Mouse (Mus musculus): ENCODE data around the gene St5.

Gene St5

DNA sequence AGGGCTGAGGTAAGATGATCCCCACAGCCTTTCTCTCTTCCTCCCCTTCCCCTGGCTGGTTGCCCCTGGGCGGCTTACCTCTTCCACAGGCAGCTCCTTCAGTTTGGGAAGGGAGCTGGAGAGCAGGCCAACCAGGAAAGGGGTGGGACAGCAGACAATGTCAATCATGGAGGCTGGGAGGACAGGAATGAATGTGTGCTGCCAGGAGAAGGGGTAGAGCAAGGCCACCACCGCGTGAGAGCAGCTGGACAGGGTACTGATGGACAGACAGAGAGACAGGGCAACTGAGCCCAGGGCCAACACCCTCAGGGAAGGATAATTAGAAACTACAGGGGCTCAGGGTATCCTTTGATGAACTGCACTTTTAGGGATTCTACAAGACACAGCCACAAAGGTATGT, 175.9 kb downstream of the St5 start:
- no peak for DNase-seq (ENCODE audit: low spot score)

DNA sequence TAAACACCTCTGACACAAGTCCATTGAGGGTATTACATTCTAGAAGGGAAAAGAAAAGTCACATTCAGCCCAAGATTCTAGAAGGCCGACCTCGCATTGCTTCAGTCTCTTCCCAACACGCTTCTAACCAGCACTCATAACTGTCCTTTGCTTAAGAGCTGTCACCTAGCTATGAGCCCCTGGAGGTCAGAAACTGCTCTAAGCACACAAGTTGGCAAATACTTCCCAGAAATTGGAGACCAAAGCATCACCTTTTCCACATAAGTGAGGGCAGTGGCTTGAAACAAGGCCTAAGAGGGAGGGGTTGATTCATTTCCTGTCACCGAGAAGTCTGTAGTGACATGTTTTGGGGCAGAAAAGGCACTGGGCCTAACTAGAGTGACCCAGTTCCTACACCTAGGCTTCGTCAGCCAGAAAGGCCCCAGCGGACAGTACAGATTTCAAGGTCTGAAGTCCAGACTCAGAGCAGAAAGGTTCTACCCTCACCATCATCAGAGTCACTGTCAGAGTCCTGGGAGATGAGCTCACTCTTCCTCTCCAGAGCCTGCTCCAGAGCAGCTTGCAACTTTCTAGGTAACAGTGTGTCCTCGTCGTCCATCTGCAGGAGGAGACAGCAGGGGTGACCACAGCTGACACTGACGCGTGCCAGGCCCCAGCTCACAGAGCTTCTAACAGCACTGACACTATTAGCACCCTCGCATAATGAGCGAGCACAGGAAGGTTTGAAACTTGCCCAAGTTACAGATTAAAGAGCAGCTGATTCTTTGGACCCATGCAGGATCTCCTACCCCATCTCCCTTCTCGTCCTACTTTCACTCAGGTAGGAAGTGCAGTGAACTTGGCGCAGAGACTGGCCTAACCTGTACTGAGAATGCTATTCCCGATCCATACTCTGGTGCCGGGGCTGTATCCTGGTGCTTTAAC, 177.4 kb downstream of the St5 start:
- DNase-seq (ENCODE audit: low spot score): no peak

- DNase-seq (ENCODE audit: low spot score): no peak
Observed at GRCm38 (mm10) chr7:109524763-109525162, 178.6 kb downstream of the St5 start.

DNA sequence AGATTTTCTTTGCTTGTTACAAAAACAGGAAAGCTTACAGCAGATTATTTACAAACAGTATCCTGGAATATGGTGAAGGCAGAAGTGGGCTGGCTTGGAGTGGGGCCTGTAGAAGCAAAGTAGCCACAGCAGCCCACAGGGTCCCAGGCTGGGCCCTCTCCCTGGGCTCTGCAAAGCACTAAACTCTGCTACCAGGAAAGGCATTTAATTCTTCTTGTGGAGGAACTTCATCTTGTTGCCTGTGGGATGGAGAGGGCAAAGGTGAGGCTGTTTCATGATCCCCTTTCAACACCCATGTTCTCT, 179.0 kb downstream of the St5 start:
- no peak for DNase-seq (ENCODE audit: low spot score)

GRCm38 (mm10) chr7:109523741-109524441, 179.5 kb downstream of the St5 start:
- DNase-seq (ENCODE audit: low spot score): peak; percentile 53

- DNase-seq (ENCODE audit: low spot score): no peak
Observed at GRCm38 (mm10) chr7:109523304-109523703, 180.1 kb downstream of the St5 start.

GRCm38 (mm10) chr7:109522084-109522483, 181.3 kb downstream of the St5 start:
- DNase-seq (ENCODE audit: low spot score): no peak

DNA sequence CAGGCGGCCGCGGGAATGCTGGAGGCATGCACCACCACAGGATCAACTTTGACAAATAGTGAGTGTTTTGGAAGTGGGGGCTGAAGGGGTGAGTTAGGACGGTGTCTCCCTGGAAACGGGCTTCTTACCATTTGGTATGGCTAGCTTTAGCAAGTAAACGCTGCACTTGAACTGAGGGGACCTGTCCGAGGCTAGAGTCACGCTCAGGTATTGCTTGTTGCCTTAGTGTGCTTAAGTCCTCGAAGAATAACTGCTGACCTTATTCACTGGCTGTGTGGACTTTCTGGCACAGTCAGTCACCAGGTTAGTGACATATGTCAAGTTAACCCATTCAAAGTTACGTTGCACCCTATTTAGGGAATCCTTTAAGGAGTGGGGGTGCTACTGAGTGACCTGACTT, 183.5 kb downstream of the St5 start:
- no peak for DNase-seq (ENCODE audit: low spot score)

GRCm38 (mm10) chr7:109518838-109519696, 184.3 kb downstream of the St5 start, which contains the start of gene Rpl27a:
TSS of gene Rpl27a (plus strand) at chr7:109519147.
- peak; percentile 97 for DNase-seq (ENCODE audit: low spot score)

- peak; percentile 38 for DNase-seq (ENCODE audit: low spot score)
Observed at GRCm38 (mm10) chr7:109518036-109518681, 185.2 kb downstream of the St5 start.

- no peak for DNase-seq (ENCODE audit: low spot score)
Observed at GRCm38 (mm10) chr7:109516500-109516899, 186.9 kb downstream of the St5 start.

GRCm38 (mm10) chr7:109511838-109512237, 191.6 kb downstream of the St5 start:
- DNase-seq (ENCODE audit: low spot score): no peak

DNA sequence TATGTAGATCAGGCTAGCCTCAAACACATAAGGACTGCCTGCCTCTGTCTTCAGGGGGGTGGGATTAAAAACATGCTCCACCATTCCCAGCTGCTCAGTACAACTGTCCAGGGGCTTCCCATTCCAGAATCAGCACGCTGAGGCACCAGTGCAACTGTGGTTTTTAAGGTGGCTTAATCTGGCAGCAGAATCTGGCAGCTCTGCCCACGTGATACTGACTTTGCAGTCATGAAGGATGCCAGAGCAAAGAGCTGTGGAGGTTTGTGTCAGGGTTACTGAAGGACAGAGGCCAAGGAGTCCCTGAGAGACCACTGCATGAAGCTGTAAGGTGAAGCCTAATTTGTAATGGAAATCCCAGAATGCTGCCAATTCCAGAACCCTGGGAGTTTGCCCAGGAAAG, 192.6 kb downstream of the St5 start:
- DNase-seq (ENCODE audit: low spot score): no peak

DNA sequence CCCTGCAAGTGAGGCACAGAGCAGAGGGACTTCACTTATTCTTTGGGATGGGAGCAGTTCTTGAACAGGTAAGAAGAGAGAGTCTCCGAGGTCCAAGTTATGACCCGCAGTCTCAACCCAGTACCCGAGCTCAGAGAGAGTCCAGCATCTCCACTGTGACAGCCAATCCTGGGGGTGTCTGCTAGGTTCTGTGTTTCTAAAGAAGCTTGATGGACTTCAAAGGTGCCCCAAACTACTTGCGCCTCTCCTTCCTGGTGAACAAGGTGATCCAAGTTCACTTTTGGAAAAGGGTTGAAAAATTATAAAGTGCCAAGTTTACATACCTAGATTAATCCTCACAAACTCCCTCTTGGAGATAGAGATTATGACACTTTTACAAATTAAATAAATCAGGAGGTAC, 195.4 kb downstream of the St5 start, which contains the start of gene Trim66:
TSS of gene Trim66 (minus strand) at position 101 of the 400 bp plus-strand sequence.
- no peak for DNase-seq (ENCODE audit: low spot score)

- no peak for DNase-seq (ENCODE audit: low spot score)
Observed at GRCm38 (mm10) chr7:109507572-109507971, 195.8 kb downstream of the St5 start.

GRCm38 (mm10) chr7:109507119-109507518, 196.3 kb downstream of the St5 start:
- DNase-seq (ENCODE audit: low spot score): peak; percentile 64

DNA sequence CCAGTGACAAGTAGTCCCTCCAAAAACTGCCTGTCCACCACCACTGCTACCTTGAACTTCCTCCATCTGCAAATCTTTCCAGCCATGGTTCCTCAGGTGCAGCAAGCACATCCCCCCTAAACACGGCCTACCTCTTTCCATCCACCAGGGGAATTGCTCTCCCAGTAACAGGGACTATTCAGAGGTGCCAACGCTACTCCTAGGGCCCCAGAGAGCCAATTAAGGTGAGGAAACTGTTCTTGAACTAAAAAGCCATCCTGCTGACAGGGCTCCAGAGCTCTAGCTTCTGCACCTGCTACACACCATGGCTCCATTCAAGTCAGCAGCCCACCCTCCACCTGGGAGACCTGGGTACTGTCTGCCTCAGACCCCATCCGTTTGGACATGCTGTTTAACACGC, 205.9 kb downstream of the St5 start:
- no peak for DNase-seq (ENCODE audit: low spot score)

GRCm38 (mm10) chr7:109493319-109494316, 209.8 kb downstream of the St5 start:
- DNase-seq (ENCODE audit: low spot score): peak; percentile 24

DNA sequence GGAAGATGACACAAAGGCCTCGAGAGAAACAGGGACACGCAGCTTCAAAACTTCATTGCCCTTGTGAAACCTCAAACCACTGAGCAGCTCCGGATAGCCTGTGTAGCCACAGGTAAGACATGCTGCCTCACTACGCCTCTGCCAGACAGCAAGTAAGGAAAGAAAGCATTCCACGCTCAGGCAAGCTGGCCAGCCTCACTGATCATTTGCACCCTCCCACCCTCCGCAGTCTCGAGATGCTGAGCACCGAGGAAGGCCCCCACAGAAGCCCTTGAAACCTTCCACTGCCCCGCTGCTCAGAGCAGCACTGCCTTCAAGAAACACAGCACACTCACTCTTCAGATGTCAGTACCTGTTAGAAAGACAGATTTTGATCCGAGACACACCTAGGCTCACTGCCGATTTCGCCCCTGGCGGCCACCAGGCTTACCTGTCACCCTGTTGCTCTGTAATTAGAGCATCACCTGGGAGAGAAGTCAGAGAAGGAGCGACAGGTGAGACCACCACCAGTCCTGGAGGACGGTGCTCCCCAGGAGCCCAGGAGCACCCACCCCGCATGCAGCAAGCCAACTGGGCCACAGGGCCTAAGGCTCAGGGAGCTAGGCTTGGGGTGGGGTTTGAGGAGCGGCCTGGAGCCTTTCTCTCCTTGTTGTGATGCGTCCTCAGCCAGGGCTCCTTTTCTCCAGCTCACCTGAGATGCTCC, 210.6 kb downstream of the St5 start:
- DNase-seq (ENCODE audit: low spot score): no peak

DNA sequence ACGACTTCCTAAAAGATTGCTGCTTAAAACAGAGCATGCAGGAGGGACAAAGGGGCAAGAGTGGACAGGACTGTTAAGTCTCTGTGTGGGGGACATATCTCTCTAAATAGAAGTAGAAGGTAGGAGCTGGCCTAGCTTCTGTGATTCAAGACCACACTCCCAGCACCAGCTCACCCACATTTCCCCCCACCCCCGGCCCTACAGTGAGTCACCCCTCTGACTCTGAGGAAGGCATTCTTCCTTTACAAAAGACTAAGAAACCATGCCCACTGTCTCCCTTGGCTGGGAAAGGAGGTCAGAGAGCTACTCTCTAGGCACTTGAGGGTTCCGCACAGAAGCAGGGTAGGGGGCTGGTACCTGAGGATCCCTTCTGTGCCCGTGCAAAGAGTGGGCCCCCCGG, 219.2 kb downstream of the St5 start:
- no peak for DNase-seq (ENCODE audit: low spot score)
